Mouse (Mus musculus) bone marrow macrophage, adult 2 months (primary cell): ENCODE measurements around the gene Ccdc30. TPM values are rescaled to one million over a fixed set of nuclear protein-coding genes. Genes with fewer than 3 reads are reported as not detected.
"Not testable (repeated sequence)": the region's sequence is repeated elsewhere in the genome, so short reads cannot be mapped to it uniquely, and the experiment has no call there.

Experiments used
- H3K27ac ChIP-seq: 2 replicates; pipeline ENCODE4 v1.5.1; 2012; ENCODE audit warnings: low read depth, low read length; ENCODE audit not compliant: insufficient read depth
- H3K4me1 ChIP-seq: 2 replicates; pipeline ENCODE4 v1.6.1; 2012; ENCODE audit warnings: low read length; ENCODE audit not compliant: control insufficient read depth, insufficient read depth
- H3K4me3 ChIP-seq: 2 replicates; pipeline ENCODE4 v1.5.1; 2012; ENCODE audit warnings: mild to moderate bottlenecking, low read length, moderate library complexity; ENCODE audit not compliant: insufficient read depth
- CTCF ChIP-seq: IDR thresholded peaks from 2 replicates; pipeline ENCODE4 v1.5.1; 2012; ENCODE audit warnings: low read depth, mild to moderate bottlenecking, low read length, moderate library complexity
- POLR2A ChIP-seq: IDR thresholded peaks from 2 replicates; pipeline ENCODE4 v1.6.1; 2012; ENCODE audit warnings: mild to moderate bottlenecking, low read depth, low read length, borderline replicate concordance
- polyA plus RNA-seq: library from polyadenylated mRNA; stranded (reverse); fragments of >200 nt; gene quantifications from 2 replicates; pipeline ENCODE4 v1.2.4, GENCODE M21; 2012; ENCODE audit not compliant: missing spikeins, insufficient read depth, insufficient read length

Ccdc30 gene
- polyA plus RNA-seq, 1 experiment = not detected

GRCm38 (mm10) chr4:119293574-119294258, 121.6 kb downstream of the Ccdc30 start:
- Histone ChIP-seq H3K27ac (peak overlapping the region; percentile 93), H3K4me3 (peak overlapping the region; percentile 98), H3K4me1 (peaks cover 10% of the 10 kb centered on the region)
- TF ChIP-seq CTCF = no peak
- TF ChIP-seq POLR2A = no peak

GRCm38 (mm10) chr4:119292771-119293573, 122.3 kb downstream of the Ccdc30 start:
- peak overlapping the region; percentile 98 for H3K4me3 ChIP-seq
- peak overlapping the region; percentile 93 for H3K27ac ChIP-seq
- TF ChIP-seq POLR2A (no peak), CTCF (no peak)
- H3K4me1 ChIP-seq = peaks cover 12% of the 10 kb centered on the region

- TF ChIP-seq POLR2A (no peak), CTCF (no peak)
- peaks cover 17% of the 10 kb centered on the region for H3K4me1 ChIP-seq
- H3K27ac ChIP-seq = no peak overlapping the region
- peak overlapping the region; percentile 98 for H3K4me3 ChIP-seq
Observed at GRCm38 (mm10) chr4:119291921-119292320, 123.4 kb downstream of the Ccdc30 start.

- Histone ChIP-seq H3K4me1 (peaks cover 13% of the 10 kb centered on the region; the same call in 1 of the 2 replicates), H3K27ac (no peak overlapping the region), H3K4me3 (no peak overlapping the region)
- TF ChIP-seq CTCF (no peak), POLR2A (no peak)
Observed at GRCm38 (mm10) chr4:119285336-119285735, 130.0 kb downstream of the Ccdc30 start.

GRCm38 (mm10) chr4:119284861-119285260, 130.5 kb downstream of the Ccdc30 start:
- Histone ChIP-seq H3K27ac (no peak overlapping the region), H3K4me3 (no peak overlapping the region), H3K4me1 (peaks cover 12% of the 10 kb centered on the region; the same call in 1 of the 2 replicates)
- no peak for TF ChIP-seq POLR2A
- no peak for TF ChIP-seq CTCF

- peaks cover 11% of the 10 kb centered on the region for H3K4me1 ChIP-seq
- not testable (repeated sequence) for H3K27ac ChIP-seq, H3K4me3 ChIP-seq
Observed at GRCm38 (mm10) chr4:119278784-119279183, 136.5 kb downstream of the Ccdc30 start.

GRCm38 (mm10) chr4:119275726-119276125, 139.6 kb downstream of the Ccdc30 start:
- no peak for TF ChIP-seq POLR2A
- TF ChIP-seq CTCF = no peak
- H3K4me1 ChIP-seq = peaks cover 11% of the 10 kb centered on the region
- no peak overlapping the region for H3K4me3 ChIP-seq
- peak overlapping the region; percentile 19; the same call in 1 of the 2 replicates for H3K27ac ChIP-seq

GRCm38 (mm10) chr4:119275226-119275625, 140.1 kb downstream of the Ccdc30 start:
- Histone ChIP-seq H3K4me3 (no peak overlapping the region), H3K27ac (peak overlapping the region; percentile 19; the same call in 1 of the 2 replicates), H3K4me1 (peaks cover 11% of the 10 kb centered on the region)
- no peak for TF ChIP-seq POLR2A
- no peak for TF ChIP-seq CTCF

GRCm38 (mm10) chr4:119274627-119275026, 140.7 kb downstream of the Ccdc30 start:
- peaks cover 11% of the 10 kb centered on the region for H3K4me1 ChIP-seq
- H3K27ac ChIP-seq = no peak overlapping the region
- no peak overlapping the region for H3K4me3 ChIP-seq
- no peak for TF ChIP-seq CTCF
- TF ChIP-seq POLR2A = no peak

Other genes starting within 250 kb of the Ccdc30 start
- 6.4 and 6.9 TPM in 2 replicates for gene Zfp691, start 241.3 kb downstream of the Ccdc30 start, polyA plus RNA-seq
- 0.68 TPM in 1 of 2 replicates, not detected in the other for gene Ermap, start 225.5 kb downstream of the Ccdc30 start, polyA plus RNA-seq
- 36.6 and 41.1 TPM in 2 replicates for gene Svbp, start 220.2 kb downstream of the Ccdc30 start, polyA plus RNA-seq
- gene Tmem269, start 197.3 kb downstream of the Ccdc30 start, polyA plus RNA-seq = not detected in 2 replicates
- 7.0 and 9.7 TPM in 2 replicates for gene AU022252, start 182.8 kb downstream of the Ccdc30 start, polyA plus RNA-seq
- 12.2 and 13.1 TPM in 2 replicates for gene P3h1, start 182.6 kb downstream of the Ccdc30 start, polyA plus RNA-seq
- gene Cldn19, start 160.1 kb downstream of the Ccdc30 start, polyA plus RNA-seq = not detected in 2 replicates
- 787 and 846 TPM in 2 replicates for gene Ybx1, start 120.9 kb downstream of the Ccdc30 start, polyA plus RNA-seq
- 31.6 and 33.3 TPM in 2 replicates for gene Ppih, start 95.0 kb downstream of the Ccdc30 start, polyA plus RNA-seq
- 6.3 and 8.1 TPM in 2 replicates for gene Ppcs, start 6.9 kb upstream of the Ccdc30 start, polyA plus RNA-seq
- gene Zmynd12, start 7.3 kb upstream of the Ccdc30 start, polyA plus RNA-seq = not detected in 2 replicates
- not detected in 2 replicates for gene Rimkla, start 77.1 kb upstream of the Ccdc30 start, polyA plus RNA-seq
- gene Foxj3, start 121.5 kb upstream of the Ccdc30 start, polyA plus RNA-seq = 24.0 and 26.6 TPM in 2 replicates
- gene Frg2f1, start 124.0 kb upstream of the Ccdc30 start, polyA plus RNA-seq = 1.7 and 3.0 TPM in 2 replicates
- not detected in 2 replicates for gene Guca2a, start 222.2 kb upstream of the Ccdc30 start, polyA plus RNA-seq
- gene Guca2b, start 243.4 kb upstream of the Ccdc30 start, polyA plus RNA-seq = not detected in 2 replicates